Comparison of ENCODE assay signal across 8 mouse cellular contexts in the genomic region with DNA sequence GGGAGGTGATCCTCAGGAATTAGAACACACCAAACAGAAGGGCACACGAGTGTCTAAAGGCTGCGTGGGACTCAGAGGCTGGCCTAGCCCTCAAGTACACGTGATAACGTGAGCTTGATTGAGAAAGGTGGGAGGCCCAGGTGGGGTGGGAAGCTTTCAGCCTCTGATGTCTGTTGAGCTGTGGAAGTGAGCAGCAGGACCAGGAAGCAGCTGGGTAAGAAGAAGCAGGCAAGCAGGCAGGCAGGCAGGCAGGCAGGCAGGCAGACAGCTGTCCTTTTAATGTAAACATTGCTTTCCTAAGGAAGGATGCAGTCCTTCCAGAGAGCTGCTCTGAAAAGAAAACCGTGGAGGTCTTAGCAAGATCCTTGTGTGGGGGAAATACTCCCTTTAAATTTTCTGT. TPM values are rescaled to one million over a fixed set of nuclear protein-coding genes. Genes with fewer than 3 reads are reported as not detected.
DNase-seq lines count a peak whose midpoint lies in the region; ATAC-seq and TF ChIP-seq lines count a peak whose summit lies in the region.

No protein-coding gene starts in this region.

- H3K27ac ChIP-seq in heart, embryonic 16.5 days (ENCODE audit: low read length): peak overlapping the region; percentile 56
- H3K27ac ChIP-seq in brown adipose tissue, adult 24 weeks (replicated peaks; ENCODE audit: low read depth, low read length): no peak overlapping the region
- no peak overlapping the region for H3K27ac ChIP-seq in hindbrain, postnatal 0 days
- no peak overlapping the region for H3K27ac ChIP-seq in midbrain, embryonic 11.5 days (ENCODE audit: low read depth, low read length)

- TF ChIP-seq CTCF in hindbrain, postnatal 0 days (IDR thresholded peaks at IDR 0.05; ENCODE audit: low read depth): no peak

- DNase-seq in heart, postnatal 25 days (ENCODE audit: low spot score): no peak
- no peak for DNase-seq in hindbrain, postnatal 0 days (ENCODE audit: low spot score)
- no peak for DNase-seq in midbrain, embryonic 11.5 days (ENCODE audit: low spot score, missing footprints)
- no peak for DNase-seq in adrenal gland, adult 2 months
- DNase-seq in frontal cortex, postnatal 25 days (ENCODE audit: low spot score in 2 of 2): no peak
- DNase-seq in urinary bladder, adult 2 months (ENCODE audit: low spot score): no peak

- 0 out of 2 replicates have a peak, but pooled peaks cover 2% of the 10 kb centered on the region for H3K36me3 ChIP-seq in heart, embryonic 16.5 days (ENCODE audit: control insufficient read depth, insufficient read depth)
- H3K36me3 ChIP-seq in hindbrain, postnatal 0 days (ENCODE audit: insufficient read depth, low read length): no peaks in the 10 kb centered on the region
- peaks cover 2% of the 10 kb centered on the region; the same call in 1 of the 2 replicates for H3K36me3 ChIP-seq in midbrain, embryonic 11.5 days (ENCODE audit: control insufficient read depth, insufficient read depth, low read length)

- H3K4me1 ChIP-seq in heart, embryonic 16.5 days (ENCODE audit: control insufficient read depth, insufficient read depth, low read length): peaks cover 28% of the 10 kb centered on the region
- peaks cover 20% of the 10 kb centered on the region for H3K4me1 ChIP-seq in brown adipose tissue, adult 24 weeks (ENCODE audit: control insufficient read depth, insufficient read depth, insufficient read length, low read length)
- H3K4me1 ChIP-seq in hindbrain, postnatal 0 days (ENCODE audit: insufficient read depth, low read length): peaks cover 14% of the 10 kb centered on the region; the same call in 1 of the 2 replicates
- peaks cover 20% of the 10 kb centered on the region for H3K4me1 ChIP-seq in midbrain, embryonic 11.5 days (ENCODE audit: control insufficient read depth, insufficient read depth, low read length)

- peak overlapping the region; percentile 91 for H3K9ac ChIP-seq in heart, embryonic 16.5 days (ENCODE audit: low read length)
- H3K9ac ChIP-seq in hindbrain, postnatal 0 days (replicated peaks; ENCODE audit: low read length): peak overlapping the region; percentile 30; the same call in 1 of the 2 replicates
- peak overlapping the region; percentile 12; the same call in 1 of the 2 replicates for H3K9ac ChIP-seq in midbrain, embryonic 11.5 days (ENCODE audit: low read length)

- H3K4me2 ChIP-seq in heart, embryonic 16.5 days (ENCODE audit: low read depth, low read length): peak overlapping the region; percentile 84
- H3K4me2 ChIP-seq in hindbrain, postnatal 0 days (ENCODE audit: low read depth, low read length): peak overlapping the region; percentile 71
- H3K4me2 ChIP-seq in midbrain, embryonic 11.5 days: peak overlapping the region; percentile 23

- H3K27me3 ChIP-seq in heart, embryonic 16.5 days (ENCODE audit: control insufficient read depth, insufficient read depth, low read length): no peaks in the 10 kb centered on the region
- H3K27me3 ChIP-seq in hindbrain, postnatal 0 days (ENCODE audit: insufficient read depth, low read length): no peaks in the 10 kb centered on the region
- H3K27me3 ChIP-seq in midbrain, embryonic 11.5 days (ENCODE audit: control insufficient read depth, insufficient read depth, low read length): no peaks in the 10 kb centered on the region

- intact Hi-C loops in heart, postnatal 25 days (cut with DNase I): loop anchor here (5.0 kb wide), 2 partner anchors 38 to 63 kb away; no protein-coding TSS in a partner anchor

- H3K4me3 ChIP-seq in heart, embryonic 16.5 days (ENCODE audit: low read length): peak overlapping the region; percentile 90
- H3K4me3 ChIP-seq in brown adipose tissue, adult 24 weeks (ENCODE audit: insufficient read depth, low read depth, low read length): peak overlapping the region; percentile 7
- H3K4me3 ChIP-seq in hindbrain, postnatal 0 days (ENCODE audit: low read length): no peak overlapping the region
- no peak overlapping the region for H3K4me3 ChIP-seq in midbrain, embryonic 11.5 days (ENCODE audit: low read depth, low read length)

- no peak for ATAC-seq in heart, embryonic 16.5 days (replicated peaks; ENCODE audit: extremely low read depth, insufficient read depth, low FRiP score)
- ATAC-seq in hindbrain, postnatal 0 days: no peak
- no peak for ATAC-seq in midbrain, embryonic 11.5 days (ENCODE audit: low FRiP score)

- 16% methylated on average over 5 of the region's 5 CpGs for WGBS in heart, embryonic 16.5 days
- 32% methylated on average over 5 of the region's 5 CpGs for WGBS in hindbrain, postnatal 0 days
- 32% methylated on average over 5 of the region's 5 CpGs for WGBS in midbrain, embryonic 11.5 days

- H3K9me3 ChIP-seq in heart, embryonic 16.5 days (replicated peaks; ENCODE audit: control insufficient read depth, low read length): no peaks in the 10 kb centered on the region
- H3K9me3 ChIP-seq in hindbrain, postnatal 0 days (ENCODE audit: low read length): no peaks in the 10 kb centered on the region
- no peaks in the 10 kb centered on the region for H3K9me3 ChIP-seq in midbrain, embryonic 11.5 days (ENCODE audit: control insufficient read depth, low read length)

RNA-seq across cellular contexts. Expression of gene Atl1, which starts 1.9 kb away (rescaled TPM):
- 4.6 and 6.1 TPM in 2 replicates for polyA plus RNA-seq in heart, embryonic 16.5 days (2015; fragmentation: Nextera tagmentation; extraction: Ambion mirVana)
- 1 to 10 TPM; 2.6 to 4.0 TPM for total RNA-seq in heart, postnatal 25 days (2021)
- polyA plus RNA-seq in brown adipose tissue, adult 24 weeks (2012; ENCODE audit: insufficient read depth, insufficient read length, missing spikeins): 0.95 and 2.3 TPM in 2 replicates
- total RNA-seq in hindbrain, postnatal 0 days (2014; rRNA removed): 130 and 143 TPM in 2 replicates
- 145 and 151 TPM in 2 replicates for polyA plus RNA-seq in hindbrain, postnatal 0 days (2015; fragmentation: Nextera tagmentation; extraction: Ambion mirVana)
- 57.4 and 63.1 TPM in 2 replicates for polyA plus RNA-seq in midbrain, embryonic 11.5 days (2014; fragmentation: Nextera tagmentation; extraction: Ambion mirVana)
- total RNA-seq in adrenal gland, adult 2 months (2021): 10 to 100 TPM in 1 of 2 experiments, 1 to 10 TPM in 1; 5.6 to 10.2 TPM
- polyA plus RNA-seq in adrenal gland, adult 2 months (2012; rRNA removed): 1.4 and 1.7 TPM in 2 replicates
- polyA plus RNA-seq in urinary bladder, adult 2 months (2012; rRNA removed): 6.8 and 9.1 TPM in 2 replicates

RNA-seq across cellular contexts. Expression of gene Map4k5, which starts 2.5 kb away (rescaled TPM):
- polyA plus RNA-seq in heart, embryonic 16.5 days (2015; fragmentation: Nextera tagmentation; extraction: Ambion mirVana): 25.2 and 27.5 TPM in 2 replicates
- total RNA-seq in heart, postnatal 25 days (2021): 10 to 100 TPM; 22.2 to 24.5 TPM
- polyA plus RNA-seq in brown adipose tissue, adult 24 weeks (2012; ENCODE audit: insufficient read depth, insufficient read length, missing spikeins): 12.0 and 12.3 TPM in 2 replicates
- total RNA-seq in hindbrain, postnatal 0 days (2014; rRNA removed): 30.9 and 32.3 TPM in 2 replicates
- polyA plus RNA-seq in hindbrain, postnatal 0 days (2015; fragmentation: Nextera tagmentation; extraction: Ambion mirVana): 17.1 and 19.5 TPM in 2 replicates
- 27.7 and 32.8 TPM in 2 replicates for polyA plus RNA-seq in midbrain, embryonic 11.5 days (2014; fragmentation: Nextera tagmentation; extraction: Ambion mirVana)
- total RNA-seq in adrenal gland, adult 2 months (2021): 10 to 100 TPM; 26.7 to 33.3 TPM
- polyA plus RNA-seq in adrenal gland, adult 2 months (2012; rRNA removed): 13.7 and 14.6 TPM in 2 replicates
- polyA plus RNA-seq in urinary bladder, adult 2 months (2012; rRNA removed): 23.3 and 29.0 TPM in 2 replicates

Comparison
In these comparisons a context has a peak if more than half of its experiments do, and no peak if none do; other contexts are left out.
1. H3K4me2 ChIP-seq: peak in every context shown above with its lines; median percentile 84 in heart, embryonic 16.5 days; 71 in hindbrain, postnatal 0 days; 23 in midbrain, embryonic 11.5 days.
2. H3K4me3 ChIP-seq: peak in heart, embryonic 16.5 days (single experiment) and brown adipose tissue, adult 24 weeks (single experiment); none in hindbrain, postnatal 0 days (single experiment) and midbrain, embryonic 11.5 days (single experiment).
3. H3K9ac ChIP-seq: peak in every context shown above with its lines; median percentile 91 in heart, embryonic 16.5 days; 30 in hindbrain, postnatal 0 days; 12 in midbrain, embryonic 11.5 days.